Mouse (Mus musculus) retina, adult 2 months (tissue): ENCODE data around the gene H1f0.
A peak's percentile ranks its signal among the peaks of the same experiment; 100 is the strongest.
"Not testable (repeated sequence)": the region's sequence is repeated elsewhere in the genome, so short reads cannot be mapped to it uniquely, and the experiment has no call there.

Experiments used
- DNase-seq: peaks from one replicate; pipeline ENCODE4 v3.0.0-alpha.2; 2012; ENCODE audit warnings: low read depth, low spot score

The H1f0 gene

DNA sequence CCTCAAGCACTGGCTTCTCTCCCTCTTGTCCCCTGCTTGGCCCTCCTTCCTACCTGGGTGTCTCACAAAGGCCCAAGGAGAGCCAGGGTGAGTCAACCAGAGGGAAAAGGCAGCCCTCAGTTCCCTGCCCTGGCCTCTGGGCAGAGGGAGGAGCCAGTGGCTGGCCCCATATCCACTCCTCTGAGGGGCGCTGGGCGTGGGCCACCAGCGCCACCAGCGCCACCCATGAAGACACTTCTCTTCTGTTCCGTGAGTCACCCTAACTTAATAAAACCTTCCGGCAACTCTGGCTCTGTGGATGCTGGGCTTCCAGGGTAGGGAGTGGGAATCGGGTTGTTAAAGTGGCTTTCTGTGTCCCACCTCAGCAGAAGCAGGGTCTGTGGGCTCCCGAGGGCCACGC, 22.7 kb upstream of the H1f0 start:
- DNase-seq, result no peak

DNA sequence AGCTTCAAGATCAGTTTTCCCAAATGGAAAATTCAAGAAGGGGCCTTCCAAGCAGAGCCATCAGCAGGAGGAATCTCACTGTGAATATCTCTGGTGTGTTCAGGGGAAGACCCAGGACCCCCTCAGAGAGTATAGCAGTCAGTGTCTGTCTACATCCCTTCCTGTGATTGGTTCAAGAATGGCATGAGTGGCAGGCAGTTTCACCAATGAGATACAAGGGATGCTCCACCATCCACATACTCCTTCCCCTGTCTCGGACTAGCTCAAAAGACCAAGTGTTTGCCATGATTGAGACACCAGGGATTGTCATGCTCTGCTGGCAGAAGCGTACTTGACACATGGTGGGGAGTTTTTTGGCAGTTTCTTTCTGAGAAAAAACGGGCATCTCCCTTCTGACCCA, 21.6 kb upstream of the H1f0 start:
- no peak for DNase-seq

DNA sequence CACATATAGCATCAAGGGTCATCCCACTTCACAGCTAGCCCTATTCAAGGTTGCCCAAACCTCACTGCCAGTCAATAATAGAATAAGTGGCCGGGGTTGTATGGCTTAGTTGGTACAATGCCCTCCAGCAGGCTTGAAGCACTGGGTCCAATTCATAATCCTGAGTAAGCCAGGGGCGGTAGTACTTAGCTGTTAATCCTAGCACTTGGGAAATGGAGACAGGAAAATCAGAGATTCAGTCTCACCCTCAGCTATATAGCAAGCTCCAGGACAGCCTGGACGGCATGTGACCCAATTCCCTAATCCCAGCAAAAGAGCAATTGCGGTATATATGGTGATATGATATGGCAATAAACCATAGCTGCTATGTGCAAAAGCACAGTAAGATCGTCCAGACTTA, 21.2 kb upstream of the H1f0 start:
- DNase-seq, result peak; percentile 39

DNA sequence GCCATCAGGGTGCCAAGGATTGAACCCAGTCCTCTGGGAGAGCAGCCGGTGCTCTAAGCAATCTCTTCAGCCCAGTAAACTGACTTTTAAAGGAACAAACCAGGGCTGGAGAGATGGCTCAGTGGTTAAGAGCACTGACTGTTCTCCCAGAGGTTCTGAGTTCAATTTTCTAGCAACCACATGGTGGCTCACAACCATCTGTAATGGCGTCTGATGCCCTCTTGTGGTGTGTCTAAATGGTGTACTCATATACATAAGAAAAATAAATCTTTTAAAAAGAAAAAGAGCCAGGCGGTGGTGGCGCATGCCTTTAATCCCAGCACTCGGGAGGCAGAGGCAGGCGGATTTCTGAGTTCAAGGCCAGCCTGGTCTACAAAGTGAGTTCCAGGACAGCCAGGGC, 20.4 kb upstream of the H1f0 start:
- DNase-seq, result not testable (repeated sequence)

DNA sequence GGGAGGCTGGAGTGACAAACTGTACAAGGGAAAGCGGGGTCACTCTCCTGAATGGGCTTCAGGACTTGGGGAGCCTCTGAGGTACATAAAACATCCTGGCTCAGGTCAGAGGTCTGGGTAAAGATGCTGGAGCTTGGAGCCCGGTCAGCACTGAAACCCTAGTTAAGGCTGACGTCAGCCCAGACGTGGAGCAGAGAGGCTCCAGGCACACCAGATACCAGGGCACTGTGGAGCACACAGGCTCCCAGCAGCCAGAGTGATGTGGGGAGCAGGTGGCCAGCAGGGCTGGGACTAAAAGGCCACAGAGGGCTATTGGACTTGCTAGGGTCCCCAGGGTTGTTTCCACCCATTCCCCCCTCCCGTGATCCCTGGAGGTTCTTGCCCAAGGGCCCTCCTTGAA, 18.5 kb upstream of the H1f0 start:
- DNase-seq, result no peak

DNA sequence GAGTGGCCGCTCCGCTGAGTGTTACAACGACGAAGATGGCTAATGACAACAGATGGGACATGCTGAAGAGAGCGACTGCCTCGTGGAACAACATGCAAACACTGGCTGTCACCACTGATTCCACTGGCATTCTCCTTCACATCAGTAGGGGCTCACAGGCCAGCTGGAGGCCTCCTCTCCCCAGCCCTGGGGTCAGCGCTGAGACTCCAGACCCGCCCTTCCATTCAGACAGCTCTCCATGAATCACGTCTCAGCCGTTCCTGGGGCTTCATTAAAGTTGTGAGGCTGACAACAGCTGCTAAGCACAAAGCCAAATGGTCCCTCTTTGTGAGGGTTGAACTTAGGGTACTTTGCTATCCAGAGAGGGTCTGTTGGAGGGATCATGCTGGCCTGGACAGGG, 16.7 kb upstream of the H1f0 start:
- no peak for DNase-seq

DNA sequence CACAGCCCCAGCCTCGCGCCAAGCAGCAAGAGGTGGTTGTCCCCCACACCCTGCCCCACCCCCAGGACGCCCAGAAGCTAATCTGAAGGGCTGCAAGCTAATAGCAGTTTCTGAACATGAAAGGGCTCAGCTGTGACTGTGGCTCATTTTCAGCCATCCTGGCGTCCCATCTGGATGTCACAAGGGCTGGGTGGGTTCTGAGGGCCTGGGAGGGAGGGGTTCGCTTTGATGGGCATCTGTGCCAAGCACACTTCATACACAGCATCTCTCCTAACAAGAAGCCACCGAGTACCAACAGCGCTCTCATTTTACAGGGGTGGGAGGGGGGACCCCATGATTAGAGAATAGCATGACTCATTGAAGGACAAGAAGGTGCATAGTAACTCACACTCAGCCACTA, 14.9 kb upstream of the H1f0 start:
- DNase-seq, result no peak

DNA sequence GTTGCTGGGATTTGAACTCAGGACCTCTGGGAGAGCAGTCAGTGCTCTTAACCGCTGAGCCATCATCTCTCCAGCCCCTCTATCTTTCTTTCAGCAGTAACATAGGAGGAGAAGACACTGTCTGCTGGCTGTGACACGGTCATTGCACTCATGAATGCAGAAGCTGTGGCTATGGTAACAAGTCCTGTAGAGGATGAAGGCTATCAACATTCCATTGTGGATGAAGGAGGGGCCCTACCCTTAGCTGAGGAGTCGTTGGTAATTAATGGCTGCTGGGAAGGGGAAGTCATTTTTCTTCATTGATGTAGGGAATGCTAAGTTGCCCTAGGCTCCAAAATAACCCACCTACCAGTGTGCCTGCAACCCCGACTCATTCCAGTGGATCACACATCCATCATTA, 10.1 kb upstream of the H1f0 start:
- DNase-seq, result no peak

DNA sequence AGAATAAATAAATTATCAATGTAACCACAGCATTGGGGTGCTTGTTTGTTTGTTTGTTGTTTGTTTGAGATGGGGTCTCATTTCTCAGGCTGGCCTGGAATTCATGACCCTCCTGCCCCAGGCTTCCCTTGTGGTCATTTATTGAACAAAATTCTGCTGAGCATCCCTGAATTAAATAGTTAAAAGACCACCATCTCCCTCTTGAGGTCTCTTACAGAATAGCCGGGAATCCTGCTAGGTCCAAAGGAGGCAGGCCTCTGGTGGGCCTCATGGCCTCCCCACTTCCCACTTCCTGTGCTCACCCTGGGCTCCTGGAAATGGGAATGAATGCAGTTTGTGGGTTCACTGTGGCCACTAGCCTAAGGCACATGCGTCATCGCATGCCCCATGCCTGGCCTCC, 9.4 kb upstream of the H1f0 start:
- DNase-seq, result no peak

DNA sequence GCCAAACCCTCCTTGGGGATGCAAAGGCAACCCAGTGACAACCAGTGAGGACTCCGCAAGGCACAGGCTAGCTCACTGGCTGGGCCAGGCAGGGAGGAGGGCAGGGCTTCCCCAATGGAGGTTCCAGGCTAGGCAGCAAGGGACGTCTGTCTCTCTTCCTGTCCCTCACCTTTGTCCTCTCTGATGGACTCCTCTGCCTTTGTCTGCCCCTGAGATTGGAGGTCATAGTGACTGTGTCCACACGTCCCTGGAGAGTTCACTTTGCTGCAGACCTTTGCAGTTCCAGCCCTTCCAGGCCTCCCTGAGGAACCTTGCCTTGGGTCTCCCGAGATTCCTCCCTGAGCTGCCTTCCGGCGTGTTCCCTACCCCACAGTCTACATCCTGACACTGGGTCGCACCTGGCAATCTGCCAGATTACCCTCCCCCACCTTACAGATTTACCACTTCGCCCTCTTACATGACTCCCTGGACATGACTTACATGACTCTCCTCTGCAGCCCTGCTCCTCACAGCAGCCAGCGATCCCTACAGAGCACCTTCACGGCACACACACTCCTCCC, 5.5 kb upstream of the H1f0 start:
- DNase-seq, result no peak

DNA sequence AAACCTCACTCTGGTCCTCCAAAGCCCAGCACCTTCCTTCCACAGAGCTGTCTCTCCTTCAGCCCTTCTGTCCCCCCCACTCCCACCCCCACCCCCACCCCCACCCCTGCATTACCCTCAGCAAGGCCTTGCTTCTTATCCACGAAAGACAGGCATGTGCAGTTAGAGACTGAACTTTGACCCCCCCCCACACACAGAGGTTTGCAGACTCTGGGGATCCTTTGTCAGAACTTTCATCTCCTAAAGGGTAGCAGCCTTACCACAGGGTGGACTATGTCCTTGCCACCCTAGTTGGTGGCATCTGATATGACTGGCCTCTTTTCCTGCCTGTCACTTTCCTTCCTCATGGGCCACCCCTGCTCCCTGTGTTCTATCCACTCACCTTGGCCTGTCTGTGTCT, 4.9 kb upstream of the H1f0 start:
- DNase-seq, result no peak

DNA sequence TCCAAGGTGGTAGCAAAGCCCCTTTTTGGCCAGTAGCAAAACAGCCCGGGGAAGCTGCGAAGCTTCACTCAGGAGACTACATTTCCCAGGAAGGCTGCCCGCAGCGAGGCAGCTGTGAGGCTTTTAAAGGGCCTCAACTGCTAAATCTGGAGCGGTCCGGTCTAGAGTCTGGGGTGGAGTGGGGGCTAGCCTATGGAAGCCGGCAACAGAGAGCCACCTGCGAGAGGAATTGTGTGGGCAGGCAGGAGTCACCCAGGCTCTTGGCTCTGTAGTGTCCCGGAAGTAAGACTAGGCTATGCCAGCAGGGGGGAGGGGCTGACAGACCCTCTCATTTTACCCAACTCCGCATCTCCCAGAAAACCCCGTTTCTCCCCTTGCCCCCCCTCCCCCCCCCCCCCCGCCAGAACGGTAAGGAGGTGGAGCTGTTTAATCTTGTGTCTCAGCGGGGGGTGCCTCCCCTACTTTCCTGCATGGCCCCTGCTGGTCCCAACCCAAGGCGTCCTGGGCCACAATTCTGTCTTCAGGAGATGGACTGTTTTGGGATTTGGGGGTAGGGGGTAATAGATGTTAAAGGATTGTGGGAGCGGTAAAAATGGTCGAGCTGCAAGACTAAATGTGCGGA, 2.5 kb upstream of the H1f0 start:
- no peak for DNase-seq

DNA sequence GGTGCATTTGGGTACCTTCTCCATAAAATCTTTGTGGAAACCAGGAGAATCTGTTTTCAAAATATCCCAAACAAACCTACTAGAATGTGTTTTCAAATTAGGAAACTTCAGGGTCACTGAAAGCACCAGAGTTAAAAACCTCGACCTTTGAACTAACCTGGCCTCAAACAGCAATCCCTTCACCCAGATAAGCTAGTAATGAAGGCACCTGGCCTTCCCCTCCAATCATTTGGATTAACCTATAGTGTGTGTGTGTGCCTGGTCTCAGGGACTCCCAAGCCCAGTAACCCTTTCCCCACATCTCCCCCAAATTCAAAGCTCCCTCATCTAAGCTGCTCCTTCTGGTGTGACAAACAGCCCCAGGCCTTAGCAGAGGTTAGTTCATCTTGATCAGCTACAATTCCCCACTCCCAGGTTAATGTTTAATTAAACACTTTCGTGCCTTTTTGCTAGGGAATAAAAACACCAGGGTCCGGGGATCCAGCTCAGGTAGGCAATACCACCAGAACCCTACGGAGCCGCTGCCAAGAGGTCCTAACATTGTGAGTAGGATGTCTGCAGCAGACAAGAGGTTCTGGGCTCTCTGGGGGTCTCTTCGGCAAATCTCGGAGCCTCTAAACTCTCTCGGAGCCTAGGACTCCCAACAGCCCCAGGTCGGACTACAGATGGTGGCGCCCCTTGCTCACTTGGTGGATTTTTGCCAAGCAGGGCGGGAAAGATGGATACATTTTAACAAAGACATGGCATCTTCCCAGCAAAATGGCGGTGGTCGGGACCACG, 1.5 kb upstream of the H1f0 start:
- DNase-seq, result no peak

DNA sequence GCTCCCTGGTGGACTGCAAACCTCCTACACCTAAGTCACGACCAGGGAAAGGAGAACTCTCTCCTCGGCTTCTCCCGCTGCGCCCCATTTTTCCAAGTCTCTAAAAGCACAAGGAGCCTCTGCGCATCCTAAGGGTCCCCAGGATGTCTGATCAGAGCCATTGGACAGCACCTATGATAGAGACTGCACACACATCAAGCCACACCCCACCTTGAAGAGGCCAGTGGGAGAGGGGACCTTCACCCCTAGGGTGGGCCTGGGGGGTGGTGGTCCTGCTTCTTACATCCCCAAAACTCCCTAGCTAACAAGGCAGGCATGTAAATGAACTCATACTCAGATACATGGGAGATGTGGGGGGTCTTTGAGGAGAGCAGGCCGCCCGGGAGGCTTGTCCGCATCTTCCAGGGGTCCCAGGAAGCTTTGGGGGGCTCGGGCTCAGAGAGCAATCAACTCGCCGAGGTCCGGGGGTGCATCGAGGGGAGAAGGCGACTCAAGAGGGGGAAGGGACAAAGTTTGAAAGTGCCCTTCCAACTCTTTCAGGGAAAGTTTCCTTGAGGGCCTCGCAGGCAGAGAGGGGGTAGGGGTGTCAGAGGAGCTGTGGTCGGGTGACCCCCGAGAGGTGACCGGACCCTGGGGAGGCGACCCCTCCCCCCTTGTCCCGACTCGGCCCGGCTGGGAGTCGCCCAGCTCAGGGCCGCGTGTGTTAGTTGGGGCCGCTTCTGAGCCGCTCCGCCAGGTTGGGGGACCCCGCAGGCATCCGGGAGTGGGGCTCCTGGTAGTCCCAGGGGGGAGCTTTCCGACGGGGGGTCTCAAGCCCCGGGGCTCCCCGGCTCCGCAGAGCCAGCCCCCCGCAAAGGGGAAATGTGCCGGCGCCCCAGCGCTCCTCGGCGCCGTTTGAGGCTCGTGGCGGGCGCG, 702 bp upstream of the H1f0 start:
- no peak for DNase-seq

DNA sequence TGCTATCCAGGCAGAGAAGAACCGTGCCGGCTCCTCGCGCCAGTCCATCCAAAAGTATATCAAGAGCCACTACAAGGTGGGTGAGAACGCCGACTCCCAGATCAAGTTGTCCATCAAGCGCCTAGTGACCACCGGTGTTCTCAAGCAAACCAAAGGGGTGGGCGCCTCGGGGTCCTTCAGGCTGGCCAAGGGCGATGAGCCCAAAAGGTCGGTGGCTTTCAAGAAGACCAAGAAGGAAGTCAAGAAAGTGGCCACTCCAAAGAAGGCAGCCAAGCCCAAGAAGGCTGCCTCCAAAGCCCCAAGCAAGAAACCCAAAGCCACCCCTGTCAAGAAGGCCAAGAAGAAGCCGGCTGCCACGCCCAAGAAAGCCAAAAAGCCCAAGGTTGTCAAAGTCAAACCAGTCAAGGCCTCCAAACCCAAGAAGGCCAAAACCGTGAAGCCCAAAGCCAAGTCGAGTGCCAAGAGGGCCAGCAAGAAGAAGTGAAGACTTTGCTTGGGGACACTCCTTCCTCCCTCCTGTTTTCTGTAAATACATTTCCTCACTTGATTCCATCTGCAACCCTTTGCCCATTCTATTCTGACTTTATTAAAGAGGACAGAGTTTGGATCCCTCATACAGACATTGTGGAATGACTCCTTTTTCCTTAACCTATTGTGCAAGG, 704 bp downstream of the H1f0 start:
- no peak for DNase-seq

DNA sequence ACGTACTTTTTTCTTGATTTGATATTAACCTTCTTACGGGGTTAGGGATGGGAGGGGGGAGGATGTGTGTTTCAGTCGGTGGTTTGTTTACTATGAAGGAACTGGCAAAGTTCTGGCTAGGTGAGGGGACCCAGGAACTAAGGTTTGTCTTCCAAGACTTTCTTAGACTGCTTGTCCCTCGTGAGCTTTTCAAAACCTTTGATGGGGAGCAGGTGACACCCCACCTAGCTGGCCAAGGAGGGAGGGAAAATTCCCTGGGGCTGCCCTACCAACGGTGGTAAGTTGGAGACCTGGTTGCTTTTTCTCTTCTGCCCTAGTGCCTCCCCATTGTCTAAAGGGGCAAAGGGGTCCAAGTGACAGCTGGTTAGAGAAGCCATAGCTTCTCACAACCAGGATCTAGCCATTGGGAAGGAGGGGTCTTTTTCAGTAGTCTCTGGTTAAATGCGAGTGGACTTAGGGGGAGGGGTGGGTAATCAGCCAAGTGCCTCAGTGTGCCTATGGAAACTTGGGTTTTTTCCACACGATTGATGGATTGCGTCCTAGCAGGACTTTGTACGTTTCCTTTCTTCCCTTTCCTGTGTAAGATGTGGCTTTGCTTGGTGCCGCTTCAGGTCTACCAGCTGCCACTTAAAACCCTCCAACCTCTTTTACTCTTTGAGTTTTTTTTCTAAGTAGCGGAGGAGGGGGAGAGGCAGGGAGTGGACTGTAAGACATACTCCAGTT, 1.4 kb downstream of the H1f0 start:
- no peak for DNase-seq

DNA sequence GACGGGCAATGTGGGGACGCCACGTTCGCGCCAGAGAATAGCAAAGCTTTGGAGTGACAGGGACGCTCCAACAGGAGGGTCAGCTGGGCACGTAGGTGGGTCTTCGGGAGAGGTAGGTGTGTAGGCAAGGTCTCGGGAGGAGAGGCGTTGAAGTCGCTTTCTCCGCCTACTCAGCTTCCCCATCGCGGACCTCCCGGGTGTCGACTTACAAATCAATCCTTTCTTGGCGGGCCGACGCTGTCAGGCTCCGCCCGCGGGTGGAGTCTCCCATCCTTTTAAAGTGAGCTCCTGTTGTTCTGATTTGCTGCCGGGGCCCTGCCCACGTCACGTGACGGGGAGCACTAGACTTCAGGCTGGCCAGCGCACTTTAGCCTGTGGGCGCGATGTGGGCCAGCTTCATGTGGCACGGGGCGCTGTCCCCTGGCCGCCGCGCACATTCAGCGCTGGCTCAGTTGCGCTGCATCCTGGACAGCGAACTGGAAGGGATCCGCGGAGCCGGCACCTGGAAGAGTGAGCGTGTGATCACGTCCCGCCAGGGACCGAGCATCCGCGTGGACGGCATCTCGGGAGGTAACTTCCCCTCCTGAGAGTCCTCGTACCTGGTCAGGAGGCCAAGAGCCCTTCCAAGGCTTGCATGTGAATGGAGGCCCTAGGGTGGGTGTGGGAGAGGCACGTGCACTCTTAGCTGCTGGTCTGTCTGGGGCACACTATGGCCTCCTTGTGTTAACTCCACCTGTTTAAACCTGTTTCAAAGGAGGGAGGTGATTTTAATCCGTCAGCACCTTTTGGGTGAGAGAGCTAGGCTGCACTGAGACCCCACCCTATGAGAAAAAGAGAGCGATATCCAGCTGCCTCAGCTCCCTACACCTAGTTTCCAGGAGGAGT, 2.5 kb downstream of the H1f0 start:
- DNase-seq, result peak; percentile 78

DNA sequence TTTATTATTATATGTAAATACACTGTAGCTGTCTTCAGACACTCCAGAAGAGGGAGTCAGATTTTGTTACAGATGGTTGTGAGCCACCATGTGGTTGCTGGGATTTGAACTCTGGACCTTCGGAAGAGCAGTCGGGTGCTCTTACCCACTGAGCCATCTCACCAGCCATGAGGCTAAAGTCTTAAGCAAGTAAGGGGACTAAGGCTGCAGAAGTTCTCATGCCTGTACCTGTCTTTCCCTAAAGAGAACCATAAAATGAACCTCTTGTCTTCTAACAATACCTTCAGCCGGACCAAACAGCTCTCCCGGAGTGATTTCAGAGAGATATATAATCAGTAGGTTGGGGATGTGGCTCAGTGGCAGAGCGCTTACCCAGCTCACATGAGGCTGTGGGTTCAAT, 3.7 kb downstream of the H1f0 start:
- DNase-seq, result not testable (repeated sequence)

DNA sequence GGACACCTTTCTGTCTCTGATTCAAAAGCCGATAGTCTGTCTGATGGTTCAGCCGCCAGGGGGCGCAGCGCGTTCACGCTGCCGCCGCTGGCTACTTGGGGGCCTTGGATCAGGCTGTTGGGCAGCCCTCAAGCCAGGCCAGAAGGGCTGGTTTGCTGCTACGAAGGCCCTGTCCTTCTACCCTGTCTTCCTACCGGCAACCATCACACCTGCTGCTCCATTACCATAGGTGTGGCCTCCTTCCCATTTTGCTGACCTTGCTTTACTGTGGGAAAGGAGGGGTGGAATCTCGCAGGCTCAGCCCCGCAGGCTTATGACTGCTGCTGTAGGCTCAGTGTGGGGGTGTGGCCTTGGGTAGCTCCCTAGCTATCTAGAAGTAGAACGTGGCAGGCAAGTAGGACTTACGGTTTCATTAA, 9.7 kb downstream of the H1f0 start:
- no peak for DNase-seq

DNA sequence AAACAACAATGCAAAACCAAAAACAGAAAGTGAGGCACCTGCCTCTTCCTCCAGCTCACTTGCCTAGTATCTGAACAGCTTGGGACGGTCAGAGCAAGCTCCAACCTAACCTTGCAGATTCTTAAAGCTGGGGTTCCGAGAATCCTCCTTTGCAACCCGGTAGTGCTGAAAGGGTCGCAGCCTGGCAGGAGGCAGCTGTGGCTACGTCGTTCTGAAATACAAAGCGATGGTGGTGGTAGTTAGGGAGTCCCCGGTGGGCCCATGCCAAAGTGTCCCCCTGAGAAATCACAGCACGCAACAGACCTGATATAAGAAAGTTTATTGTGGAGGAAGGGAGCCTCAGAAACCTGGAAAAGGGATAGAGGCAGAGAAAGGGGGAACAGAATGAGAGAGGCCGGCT, 10.1 kb downstream of the H1f0 start:
- no peak for DNase-seq
